Mouse (Mus musculus): ENCODE data around the gene Peg12. TPM values are rescaled to one million over a fixed set of nuclear protein-coding genes. Genes with fewer than 3 reads are reported as not detected.

Gene Peg12
- total RNA-seq, 2 experiments from 2014 or later, result 4.5 to 4.7 TPM

Other genes with a start within 250 kb of the Peg12 start
- gene Ndn, start 117.9 kb downstream of the Peg12 start, total RNA-seq (2021), result 10 to 100 TPM; 14.2 to 14.3 TPM
- gene Magel2, start 87.5 kb downstream of the Peg12 start, total RNA-seq (2021), result under 1 TPM; 0.14 to 0.15 TPM
- gene Mkrn3, start 44.4 kb downstream of the Peg12 start, total RNA-seq (2021), result 1 to 10 TPM in 1 of 2 experiments, under 1 TPM in 1; 0.92 to 1.0 TPM

All from heart, postnatal 10 days (tissue).